Mouse (Mus musculus) megakaryocyte, embryonic 14.5 days (primary cell): ENCODE data around the gene Tln1. TPM values are rescaled to one million over a fixed set of nuclear protein-coding genes. Genes with fewer than 3 reads are reported as not detected.

ENCODE experiments used
- H3K27me3 ChIP-seq: replicated peaks from 2 replicates; pipeline ENCODE3; 2012; ENCODE audit warnings: inconsistent platforms
- H3K36me3 ChIP-seq: replicated peaks from 2 replicates; pipeline ENCODE3; 2012; ENCODE audit warnings: low read length, inconsistent platforms, mixed read lengths
- H3K4me1 ChIP-seq: 2 replicates; pipeline ENCODE4 v1.6.1; 2012; ENCODE audit warnings: inconsistent platforms
- H3K4me3 ChIP-seq: replicated peaks from 2 replicates; pipeline ENCODE3; 2012; ENCODE audit warnings: moderate library complexity, mild to moderate bottlenecking, inconsistent platforms
- H3K9me3 ChIP-seq: 2 replicates; pipeline ENCODE4 v1.6.1; 2012; ENCODE audit warnings: inconsistent platforms
- FLI1 ChIP-seq: IDR thresholded peaks from 2 replicates; pipeline ENCODE4 v1.6.1; 2012; ENCODE audit warnings: low read length, inconsistent platforms, mixed read lengths
- GATA1 ChIP-seq: IDR thresholded peaks from 3 replicates; pipeline ENCODE4 v1.6.1; 2012; ENCODE audit warnings: mixed read lengths, low read length, inconsistent platforms, borderline replicate concordance
- polyA plus RNA-seq: library from polyadenylated mRNA; stranded (reverse); fragments of >175 nt; gene quantifications from 2 replicates; pipeline ENCODE4 v1.2.3, GENCODE M21; 2012; ENCODE audit warnings: low replicate concordance; ENCODE audit not compliant: insufficient read depth

Tln1 gene
- polyA plus RNA-seq, 1 experiment = 823 TPM

DNA sequence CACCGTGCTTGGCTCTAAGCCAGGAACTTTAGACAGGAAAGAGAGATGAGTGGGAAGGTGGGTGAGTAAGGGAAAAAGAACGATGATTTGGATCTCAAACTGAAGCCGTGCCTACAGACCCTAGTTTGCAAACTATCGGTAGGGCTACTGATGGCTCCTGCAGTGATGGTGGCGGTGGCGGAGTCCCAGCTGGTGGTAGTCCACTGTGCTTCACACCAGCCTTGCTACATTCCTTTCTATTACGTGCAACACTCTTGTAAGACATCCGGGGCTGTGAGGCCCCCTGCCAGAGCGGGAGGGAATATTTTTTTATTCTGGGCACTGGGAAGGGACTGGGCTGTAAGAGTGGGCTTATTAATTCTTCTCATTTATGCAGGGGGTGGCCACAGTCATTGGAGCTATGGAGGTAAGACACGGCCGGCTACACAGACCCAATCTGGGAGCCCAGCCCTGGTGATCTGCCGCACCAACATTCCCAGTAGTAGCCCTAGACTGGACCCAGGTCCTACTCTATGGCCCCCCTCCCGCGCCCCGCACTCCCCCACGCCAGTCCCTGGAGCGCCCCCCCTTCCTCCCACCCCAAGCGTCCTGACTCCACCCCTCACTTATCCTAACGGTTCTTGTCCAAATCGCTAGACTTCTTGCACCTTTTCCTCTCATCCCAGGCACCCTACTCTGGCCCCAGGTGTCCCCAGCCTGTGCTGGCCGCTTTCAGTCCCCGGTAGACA, 54.4 kb downstream of the Tln1 start:
- Histone ChIP-seq H3K4me3 (peak overlapping the region; percentile 94), H3K27me3 (peaks cover 2% of the 10 kb centered on the region), H3K4me1 (peaks cover 64% of the 10 kb centered on the region), H3K9me3 (no peaks in the 10 kb centered on the region), H3K36me3 (peaks cover 33% of the 10 kb centered on the region)
- TF ChIP-seq GATA1 (no peak), FLI1 (no peak)

DNA sequence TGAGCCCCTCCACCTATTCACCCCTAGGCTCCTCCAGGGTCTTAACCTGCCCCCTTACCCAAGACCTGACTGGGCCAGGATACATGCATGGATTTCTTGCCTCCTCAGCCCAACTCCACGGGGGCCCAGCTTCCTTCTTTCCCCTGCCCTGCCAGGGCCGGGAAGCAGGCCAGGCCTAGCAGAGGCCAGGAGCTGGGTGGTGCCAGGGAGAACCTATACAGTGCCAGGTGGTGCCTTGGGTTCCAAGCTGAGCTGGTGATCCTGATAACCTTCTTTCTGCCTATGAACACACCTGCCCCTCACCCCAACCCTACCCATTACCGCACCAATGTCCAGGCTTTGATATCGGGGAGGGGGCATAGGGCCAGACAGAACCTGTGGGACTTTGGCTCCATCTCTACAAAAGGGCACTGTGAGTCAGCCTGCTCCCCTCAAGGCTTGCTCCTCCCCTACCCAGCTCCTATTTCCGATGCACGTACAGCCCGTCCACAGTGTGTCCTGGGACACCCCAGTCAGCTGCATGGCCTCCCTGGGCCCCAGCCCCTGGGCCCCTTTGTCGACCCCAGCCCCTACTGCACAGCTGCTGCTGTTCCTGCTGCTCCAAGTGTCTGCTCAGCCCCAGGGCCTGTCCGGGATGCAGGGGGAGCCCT, 55.8 kb downstream of the Tln1 start, which contains the start of gene Car9:
TSS of gene Car9 (plus strand) at position 431 of the 650 bp plus-strand sequence.
- no peaks in the 10 kb centered on the region for H3K27me3 ChIP-seq

DNA sequence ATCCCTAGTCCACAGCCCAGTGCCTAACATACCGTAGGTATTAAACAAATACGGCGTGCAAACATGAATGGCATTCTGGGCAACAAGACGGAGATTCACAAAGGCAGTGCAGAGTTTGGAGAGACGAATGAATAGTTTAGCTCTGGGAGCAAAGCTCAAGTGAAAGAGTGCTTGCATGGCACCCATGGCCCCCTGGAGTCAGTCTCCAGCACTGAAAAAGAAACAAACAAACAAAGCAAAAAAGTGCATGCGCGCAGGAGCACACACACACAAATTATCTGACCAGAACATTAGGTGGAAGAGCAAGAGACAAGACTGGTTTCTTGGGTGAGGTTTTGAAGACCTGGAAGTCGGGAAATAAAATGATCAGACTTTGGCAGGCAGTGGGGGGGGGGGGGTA, 56.4 kb downstream of the Tln1 start:
- no peaks in the 10 kb centered on the region for H3K9me3 ChIP-seq
- H3K4me1 ChIP-seq = peaks cover 80% of the 10 kb centered on the region
- peaks cover 40% of the 10 kb centered on the region for H3K36me3 ChIP-seq
- no peaks in the 10 kb centered on the region for H3K27me3 ChIP-seq
- TF ChIP-seq FLI1 = no peak
- no peak for TF ChIP-seq GATA1
- H3K4me3 ChIP-seq = no peak overlapping the region

More for the DNA sequence above, 55.8 kb downstream of the Tln1 start, which contains the start of gene Car9:
- TF ChIP-seq GATA1 (no peak), FLI1 (no peak)
- Histone ChIP-seq H3K4me1 (peaks cover 74% of the 10 kb centered on the region), H3K36me3 (peaks cover 38% of the 10 kb centered on the region), H3K4me3 (peak within 1 kb of the TSS; percentile 94), H3K9me3 (no peaks in the 10 kb centered on the region)

DNA sequence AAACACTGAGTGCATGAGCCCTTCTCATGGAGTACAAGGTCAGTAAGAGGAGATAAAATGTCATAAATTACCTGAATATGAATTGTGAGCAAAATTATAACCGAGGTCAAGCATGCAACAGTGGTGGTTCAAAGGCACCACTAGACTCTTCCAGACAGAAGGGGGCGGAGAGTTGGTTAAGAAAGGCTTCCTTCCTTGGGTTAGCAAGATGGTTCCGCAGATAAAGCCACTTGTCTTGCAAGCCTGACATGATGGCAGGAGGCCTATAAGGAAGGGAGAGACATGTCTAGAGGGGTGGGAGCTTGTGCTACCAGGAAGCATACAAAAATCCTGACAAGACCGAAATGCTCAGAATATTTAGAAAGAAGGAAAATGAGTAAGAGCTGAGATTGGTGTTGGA, 58.2 kb downstream of the Tln1 start:
- TF ChIP-seq GATA1 = no peak
- TF ChIP-seq FLI1 = no peak
- H3K27me3 ChIP-seq = no peaks in the 10 kb centered on the region
- peaks cover 40% of the 10 kb centered on the region for H3K36me3 ChIP-seq
- H3K4me1 ChIP-seq = peaks cover 87% of the 10 kb centered on the region
- no peaks in the 10 kb centered on the region for H3K9me3 ChIP-seq
- peak overlapping the region; percentile 46 for H3K4me3 ChIP-seq

DNA sequence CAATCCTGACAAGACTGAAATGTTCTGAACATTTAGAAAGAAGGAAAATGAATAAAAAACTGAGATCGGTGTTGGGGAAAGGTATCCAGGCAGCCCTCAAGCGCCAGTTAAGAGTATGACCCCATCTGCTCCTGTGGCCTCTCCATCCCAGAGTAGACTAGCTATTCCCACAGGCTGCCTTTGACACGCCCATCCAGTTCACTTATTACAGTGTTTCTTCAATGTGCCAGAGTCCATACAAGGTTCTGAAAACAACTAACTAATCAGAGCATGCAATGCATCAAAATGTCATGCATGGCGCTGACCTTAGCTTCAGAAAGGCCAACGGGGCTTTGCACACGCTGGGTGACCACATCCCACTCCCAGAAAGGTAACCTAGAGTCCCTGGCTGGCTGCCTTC, 59.0 kb downstream of the Tln1 start:
- TF ChIP-seq GATA1 = no peak
- no peak for TF ChIP-seq FLI1
- Histone ChIP-seq H3K27me3 (no peaks in the 10 kb centered on the region), H3K4me1 (peaks cover 87% of the 10 kb centered on the region), H3K36me3 (peaks cover 40% of the 10 kb centered on the region), H3K9me3 (no peaks in the 10 kb centered on the region), H3K4me3 (no peak overlapping the region)

DNA sequence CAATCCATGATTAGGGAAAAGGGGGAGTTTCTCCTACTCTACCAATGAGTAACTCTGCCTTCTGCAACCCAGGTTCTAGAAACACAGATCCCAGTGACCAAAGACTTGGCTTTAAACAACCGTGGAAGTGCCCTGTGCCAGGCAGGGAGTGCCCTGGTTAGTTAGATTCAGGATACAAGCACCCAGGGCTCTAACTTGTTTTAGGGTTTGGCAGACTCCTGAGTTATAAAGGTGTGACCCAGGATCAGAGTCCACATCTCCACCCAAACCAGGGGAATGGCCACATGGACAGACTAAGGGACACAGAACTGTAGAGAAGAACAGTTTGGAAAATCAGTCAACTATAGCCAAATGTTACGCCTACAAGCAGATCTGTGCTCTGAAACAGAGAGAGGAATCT, 59.5 kb downstream of the Tln1 start:
- Histone ChIP-seq H3K36me3 (peaks cover 44% of the 10 kb centered on the region), H3K9me3 (no peaks in the 10 kb centered on the region), H3K4me3 (no peak overlapping the region), H3K4me1 (peaks cover 88% of the 10 kb centered on the region), H3K27me3 (no peaks in the 10 kb centered on the region)
- TF ChIP-seq FLI1 = no peak
- TF ChIP-seq GATA1 = no peak

DNA sequence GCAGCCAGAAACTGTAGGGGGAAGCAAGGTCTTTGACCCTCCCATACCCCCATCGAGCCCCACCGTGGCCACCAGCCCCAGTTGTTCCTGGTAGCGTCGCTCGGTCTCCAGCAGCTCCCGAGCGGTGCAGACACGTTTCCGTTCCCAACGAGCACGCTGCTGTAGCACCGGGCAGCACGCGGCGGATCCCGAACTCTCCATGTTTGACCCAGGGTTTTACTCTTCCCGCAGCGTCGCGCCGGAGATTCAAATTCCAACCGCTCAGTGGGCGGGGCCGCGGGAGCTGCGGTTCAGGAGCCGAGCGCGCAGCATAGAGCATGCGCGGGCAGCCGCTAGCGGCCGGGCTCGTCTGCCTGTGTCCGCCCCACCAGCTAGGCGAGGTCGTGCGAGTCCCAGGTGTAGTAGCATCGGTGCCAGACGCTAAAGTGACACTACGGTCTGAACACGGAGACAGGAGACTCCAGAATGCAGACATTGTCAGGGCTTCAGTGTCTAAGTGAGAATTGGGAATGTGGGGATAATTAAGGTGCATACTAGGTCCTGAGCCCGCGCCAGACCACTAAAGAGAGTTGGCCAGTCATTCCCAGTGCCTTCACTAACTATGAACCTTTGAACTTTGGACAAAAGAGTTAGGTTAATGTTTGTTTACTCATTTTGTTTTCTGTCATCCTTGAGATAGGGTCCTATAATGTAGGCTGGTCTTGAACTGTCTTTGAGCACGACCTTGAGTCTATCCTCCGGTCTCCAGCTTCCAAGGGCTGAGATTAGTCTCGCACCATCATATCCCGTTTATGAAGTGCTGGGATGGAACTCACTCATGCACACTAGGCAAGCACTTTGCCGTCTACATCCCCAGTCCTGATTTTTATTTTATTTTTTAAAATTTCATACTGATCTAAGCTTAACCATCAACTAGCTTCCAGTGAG, 62.8 kb downstream of the Tln1 start, which contains the start of gene Arhgef39:
TSS of gene Arhgef39 (minus strand) at position 289 of the 927 bp plus-strand sequence.
- Histone ChIP-seq H3K27me3 (no peaks in the 10 kb centered on the region), H3K36me3 (peaks cover 55% of the 10 kb centered on the region), H3K4me3 (peak within 1 kb of the TSS; percentile 94), H3K9me3 (no peaks in the 10 kb centered on the region), H3K4me1 (peaks cover 87% of the 10 kb centered on the region)
- TF ChIP-seq GATA1 (no peak), FLI1 (no peak)

DNA sequence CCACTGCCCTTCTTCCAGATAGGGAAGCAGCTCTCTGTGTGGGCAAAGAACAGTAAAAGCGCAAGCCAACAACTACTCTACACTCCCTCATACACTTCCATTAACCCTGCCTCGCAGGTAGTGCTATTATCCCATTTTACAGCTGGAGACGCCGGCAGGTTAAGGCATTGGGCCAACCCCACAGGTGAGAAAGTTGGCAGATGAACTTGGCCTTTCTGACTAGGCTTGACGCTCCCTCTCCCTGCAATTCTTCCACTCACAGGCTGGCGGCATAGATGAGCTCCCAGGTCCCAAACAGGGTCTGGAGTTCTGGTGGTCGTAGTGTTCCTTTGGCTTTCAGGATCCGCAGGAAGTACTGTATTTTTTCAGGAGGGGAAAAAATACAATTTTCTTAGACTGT, 63.5 kb downstream of the Tln1 start:
- Histone ChIP-seq H3K4me3 (peak overlapping the region; percentile 94), H3K36me3 (peaks cover 55% of the 10 kb centered on the region), H3K9me3 (no peaks in the 10 kb centered on the region), H3K27me3 (no peaks in the 10 kb centered on the region), H3K4me1 (peaks cover 87% of the 10 kb centered on the region)
- TF ChIP-seq FLI1 = no peak
- TF ChIP-seq GATA1 = no peak

DNA sequence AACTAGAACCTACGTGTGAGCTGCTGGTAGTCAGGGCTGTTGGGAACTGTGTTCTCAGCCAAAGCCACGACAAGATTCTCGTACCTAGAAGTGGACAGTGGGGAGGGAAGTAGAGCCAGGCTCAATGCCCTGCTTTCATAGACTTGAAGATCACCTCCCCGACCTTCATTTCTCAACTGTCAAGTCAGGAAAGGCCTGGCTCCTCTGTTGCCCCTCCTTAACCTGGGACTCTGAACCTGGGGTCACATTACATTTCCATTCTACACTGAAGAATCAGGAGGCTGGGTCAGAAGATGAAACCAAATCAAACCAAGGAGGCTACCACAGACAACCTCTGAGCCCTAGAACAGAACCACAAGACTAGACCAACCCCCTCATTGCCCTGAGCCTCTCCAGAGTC, 64.5 kb downstream of the Tln1 start:
- peaks cover 82% of the 10 kb centered on the region for H3K4me1 ChIP-seq
- no peak for TF ChIP-seq GATA1
- no peak for TF ChIP-seq FLI1
- peak overlapping the region; percentile 94 for H3K4me3 ChIP-seq
- H3K9me3 ChIP-seq = no peaks in the 10 kb centered on the region
- no peaks in the 10 kb centered on the region for H3K27me3 ChIP-seq
- H3K36me3 ChIP-seq = peaks cover 46% of the 10 kb centered on the region
